Mouse (Mus musculus): ENCODE results near the gene Bsn.
A peak's percentile ranks its signal among the peaks of the same experiment; 100 is the strongest.
"Not testable (repeated sequence)": the region's sequence is repeated elsewhere in the genome, so short reads cannot be mapped to it uniquely, and the experiment has no call there.

The Bsn gene

DNA sequence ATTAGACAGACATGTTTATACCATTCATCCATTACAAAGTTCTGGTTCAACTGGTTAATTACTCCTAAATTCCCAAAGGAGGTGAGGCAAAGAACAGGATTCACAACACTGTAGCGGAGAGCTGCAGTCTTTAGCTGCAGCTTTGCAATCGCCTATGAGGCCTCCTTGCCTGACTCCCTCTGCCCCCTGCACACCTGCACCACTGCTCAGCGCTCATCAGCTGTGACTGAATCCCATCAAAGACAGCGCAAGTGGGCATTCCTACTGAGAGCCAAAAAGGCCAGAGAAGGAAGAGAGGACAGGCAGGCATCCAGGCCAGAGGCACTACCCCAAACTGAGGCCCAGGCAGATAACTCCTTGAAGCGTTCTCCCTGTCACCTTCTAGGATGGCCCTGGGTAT is 42.6 kb downstream of the Bsn start:
- DNase-seq = no peak

DNA sequence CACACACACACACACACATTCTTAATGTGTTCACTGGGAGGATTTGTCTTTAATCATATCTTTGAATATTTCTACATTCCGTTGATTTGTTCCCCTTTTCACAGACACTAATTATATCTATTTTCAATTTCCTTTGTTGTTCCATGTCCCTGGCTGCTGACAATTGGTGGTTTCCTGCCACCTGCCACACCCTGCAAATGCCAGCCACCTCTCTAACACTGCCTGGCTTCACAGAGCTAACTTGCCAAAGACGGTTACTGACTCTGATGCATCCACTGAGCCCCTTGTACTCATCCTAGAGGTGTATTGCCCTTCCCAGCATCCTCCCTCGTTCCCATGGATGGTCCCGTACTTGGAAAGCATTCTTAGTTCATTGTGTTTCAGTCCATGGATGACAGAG is 43.7 kb downstream of the Bsn start:
- peak; percentile 84 for DNase-seq

DNA sequence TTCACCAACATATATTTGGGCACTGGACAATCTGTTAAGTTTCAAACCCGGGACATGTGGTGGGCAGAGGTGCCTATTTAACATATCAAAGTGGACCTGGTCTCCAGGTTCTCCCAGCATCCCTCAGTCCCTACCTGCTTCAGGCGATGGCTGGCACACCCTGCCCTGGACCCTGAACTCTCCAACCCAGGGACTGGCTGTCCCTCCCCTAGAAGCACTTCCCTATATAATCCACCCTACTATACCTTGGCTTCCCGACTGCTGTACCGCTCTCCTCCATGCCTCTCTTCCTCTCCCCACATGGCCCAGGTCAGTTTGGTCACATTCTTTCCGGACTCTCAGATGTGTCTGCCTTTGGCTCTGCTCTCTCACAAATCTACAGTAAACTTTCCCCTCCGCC is 44.4 kb downstream of the Bsn start:
- DNase-seq = no peak

DNA sequence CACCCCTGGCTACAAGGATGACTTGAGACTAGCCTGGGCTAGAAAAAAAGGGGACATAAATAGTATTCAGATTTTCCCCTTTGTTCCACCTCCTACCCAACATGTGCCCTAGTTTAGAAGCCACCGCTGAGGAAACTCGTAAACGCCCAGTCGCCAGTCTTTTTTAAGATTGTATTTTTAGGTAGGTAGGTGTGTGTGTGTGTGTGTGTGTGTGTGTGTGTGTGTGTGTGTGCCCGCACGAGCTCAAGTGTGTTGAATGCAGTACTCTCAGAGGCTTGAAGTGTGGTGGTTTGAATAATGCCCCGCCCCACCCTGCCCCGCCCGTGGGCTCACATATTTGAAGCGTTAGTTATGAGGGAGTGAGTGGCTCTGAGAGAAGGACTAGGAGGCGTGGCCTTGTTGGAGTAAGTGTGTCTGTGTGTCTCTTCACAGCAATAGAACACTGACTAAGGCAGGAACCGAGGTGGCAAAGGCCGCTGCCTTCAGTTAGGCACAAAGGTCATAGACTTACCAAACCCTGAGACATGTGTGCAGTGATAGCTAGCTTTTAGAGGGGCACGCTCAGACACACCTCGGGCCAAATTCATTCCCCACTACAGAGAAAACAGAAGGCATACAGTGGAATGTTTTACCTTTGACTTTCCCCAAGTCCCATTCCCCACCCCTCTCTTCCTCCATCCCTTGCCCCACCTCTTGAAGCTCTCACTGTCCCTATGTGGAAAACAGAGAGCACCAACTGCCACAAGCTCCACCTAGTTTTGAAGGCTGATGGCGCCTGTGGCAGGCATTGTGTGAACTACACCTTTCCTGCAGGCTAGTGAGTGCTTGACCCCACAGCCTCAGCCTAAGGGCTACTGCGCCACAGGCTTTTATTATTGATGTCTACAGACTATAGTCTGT is 45.6 kb downstream of the Bsn start:
- DNase-seq = no peak

DNA sequence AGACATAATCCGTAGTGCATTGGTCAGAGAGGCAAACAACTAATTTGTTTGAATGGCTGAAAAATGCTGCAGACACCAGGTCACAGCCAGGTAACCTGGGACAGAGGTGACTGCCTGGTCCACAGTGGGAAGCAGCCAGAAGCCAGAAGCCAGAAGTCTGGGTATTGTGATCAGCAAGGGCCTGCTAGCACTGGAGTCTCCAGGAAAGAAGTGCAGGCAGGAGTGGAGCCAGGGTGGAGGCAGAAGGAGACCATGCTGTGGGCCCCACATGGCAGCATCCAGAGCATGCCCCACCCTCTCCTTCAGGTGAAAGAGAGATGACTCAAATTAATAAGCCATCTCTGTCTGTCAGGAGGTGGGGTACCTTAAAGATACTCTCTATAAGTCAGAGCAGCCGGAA is 46.7 kb downstream of the Bsn start:
- no peak for DNase-seq

DNA sequence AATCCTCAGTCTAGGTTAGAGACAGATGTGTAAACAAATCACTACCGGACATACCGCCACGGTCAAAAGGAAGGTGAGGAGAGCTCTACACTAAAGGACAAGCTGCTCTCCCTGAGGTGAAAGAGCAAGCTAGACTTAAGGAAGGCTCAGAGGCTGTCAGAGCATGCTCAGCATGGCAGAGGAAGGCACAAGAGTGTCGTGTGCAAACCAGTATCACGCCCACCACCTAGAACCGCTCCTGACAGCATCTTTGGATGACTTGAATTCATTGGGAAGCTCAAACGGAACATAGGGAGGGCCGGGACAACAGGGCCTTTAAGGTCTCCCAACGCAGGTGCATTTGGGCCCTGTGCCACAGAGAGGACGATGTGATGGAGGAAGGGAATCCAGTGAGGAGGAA is 48.8 kb downstream of the Bsn start:
- DNase-seq = no peak

DNA sequence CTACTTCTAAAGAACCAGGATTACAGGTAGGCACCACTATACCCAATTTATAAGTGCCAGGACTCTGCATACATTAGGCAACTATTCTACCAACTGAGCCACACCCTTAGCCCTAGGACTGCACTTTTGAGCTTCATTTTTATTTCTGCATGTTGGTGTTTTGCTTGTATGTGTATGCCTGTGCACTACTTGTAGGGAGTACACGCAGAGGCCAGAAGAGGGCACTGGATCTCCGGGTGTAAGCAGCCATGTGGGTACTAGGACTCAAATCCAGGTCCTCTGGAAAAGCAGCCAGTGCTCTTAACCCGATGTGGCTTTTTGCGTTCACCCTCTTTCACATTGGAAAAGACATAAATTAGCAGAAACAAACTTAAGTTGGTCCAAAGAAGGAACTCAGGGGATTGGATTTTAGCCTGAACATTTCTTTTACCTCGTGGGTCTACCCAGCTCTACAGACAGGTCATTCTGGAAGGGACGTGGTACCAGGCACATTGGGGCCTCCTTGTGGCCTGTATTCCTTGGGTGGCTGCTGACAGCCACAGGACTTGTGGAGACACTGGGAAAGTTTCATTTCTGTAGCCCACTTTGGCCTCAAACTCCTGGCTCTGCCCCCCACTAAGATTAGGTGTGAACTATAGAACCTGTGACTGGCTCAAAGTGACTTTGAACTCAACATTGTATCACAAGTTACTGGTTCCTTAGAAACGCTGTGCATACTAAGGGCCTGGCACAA is 50.1 kb downstream of the Bsn start:
- DNase-seq = peak; percentile 83

DNA sequence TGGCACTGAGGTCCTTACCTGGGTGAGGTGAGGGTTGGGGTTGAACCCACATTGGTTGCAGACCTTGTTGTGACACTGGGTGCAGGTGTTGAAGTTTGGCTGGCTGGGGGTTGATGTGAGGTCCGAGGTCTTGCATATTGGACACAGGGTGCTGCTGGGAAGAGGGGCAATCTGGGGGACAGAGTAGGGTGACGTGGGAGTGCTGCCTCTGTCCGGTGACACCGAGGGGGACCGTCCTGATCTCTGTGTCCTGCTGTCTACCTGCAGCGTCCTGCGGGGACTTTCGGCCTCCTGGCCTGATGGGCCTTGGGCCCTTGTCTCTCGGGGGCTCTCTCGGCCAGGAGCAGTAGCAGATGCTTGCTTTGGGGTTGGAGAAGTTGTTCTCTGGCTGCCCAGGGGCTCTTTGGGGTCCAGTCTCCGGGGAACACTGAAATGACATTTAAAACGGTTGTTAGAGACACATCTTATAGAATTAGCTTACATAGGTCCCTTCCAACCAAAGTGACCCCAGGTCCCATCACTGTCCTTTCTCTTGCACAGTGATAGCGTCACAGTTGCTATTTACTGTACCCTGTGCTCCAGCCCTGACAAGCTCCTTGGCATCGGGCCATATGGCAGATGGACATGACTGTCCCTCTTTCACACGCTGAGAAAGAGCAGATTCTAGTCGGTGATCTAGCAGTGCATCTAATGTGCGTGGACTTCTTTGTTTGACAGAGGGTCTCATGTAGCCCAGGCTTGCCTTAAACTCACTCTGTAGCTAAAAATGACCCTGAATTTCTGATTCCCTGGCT is 50.8 kb downstream of the Bsn start:
- peak; percentile 97 for DNase-seq

DNA sequence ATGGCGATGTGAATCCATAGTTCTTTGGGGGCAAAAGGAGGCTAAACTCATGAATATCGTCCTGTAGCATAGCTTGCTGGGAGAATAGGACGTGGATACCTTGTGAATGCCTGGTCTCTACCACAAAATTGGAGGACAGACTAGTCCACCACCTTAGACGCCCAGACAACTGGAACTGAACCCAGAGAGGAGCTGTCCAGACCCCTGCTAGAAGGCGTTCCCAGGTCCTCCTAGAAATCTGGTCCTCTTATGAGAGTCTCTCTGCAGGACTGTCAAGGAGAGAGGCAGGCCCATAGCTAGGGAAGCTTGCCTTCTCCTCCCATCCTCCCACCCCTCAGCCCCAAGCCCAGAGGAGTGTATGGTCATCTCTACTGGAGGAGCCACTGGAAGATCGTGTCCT is 52.1 kb downstream of the Bsn start:
- no peak for DNase-seq

DNA sequence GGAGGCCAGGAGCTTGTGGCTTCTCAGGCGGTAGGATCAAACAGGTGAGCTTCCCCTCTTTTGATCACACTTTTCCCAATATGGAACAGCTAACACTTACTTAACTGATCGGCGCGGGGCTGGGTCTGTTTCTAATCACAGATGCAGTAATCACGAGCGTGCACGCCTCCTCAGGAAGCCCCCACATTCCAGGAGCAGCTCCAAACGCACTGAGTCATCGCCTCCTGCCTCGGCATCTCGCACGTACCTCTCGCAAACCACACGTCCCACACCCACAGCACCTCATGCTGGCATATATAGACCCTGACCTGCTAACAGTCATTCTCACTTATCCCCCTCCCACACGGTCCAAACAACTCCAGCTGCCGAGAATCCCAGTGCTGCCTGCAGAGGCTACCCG is 52.7 kb downstream of the Bsn start:
- DNase-seq = no peak

DNA sequence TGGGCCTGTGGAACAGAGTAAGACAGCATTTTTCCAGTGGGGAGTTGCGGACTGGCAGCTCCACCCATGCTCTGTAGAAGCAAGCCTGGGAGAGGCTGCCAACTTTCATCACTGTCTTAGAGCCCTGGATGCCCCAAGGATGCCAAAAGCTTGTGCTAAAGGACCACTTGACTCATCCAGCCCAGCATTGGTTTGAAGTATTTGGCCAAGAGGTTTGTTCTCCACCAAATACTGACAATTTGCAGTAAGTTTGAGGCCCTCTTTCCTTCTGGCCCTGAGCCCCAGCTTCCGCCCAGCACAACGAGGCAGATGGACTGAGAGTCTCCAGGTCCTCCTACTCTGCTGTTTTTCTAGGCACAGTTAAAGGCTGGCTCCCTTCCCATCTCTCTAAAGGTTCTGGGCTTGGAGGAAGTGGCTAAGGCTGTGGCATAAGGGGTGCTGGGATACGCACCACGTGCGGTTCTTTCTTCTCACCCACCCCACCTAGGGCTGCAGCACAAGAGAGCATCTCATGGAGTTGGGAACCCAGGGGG is 53.2 kb downstream of the Bsn start:
- peak; percentile 94 for DNase-seq

DNA sequence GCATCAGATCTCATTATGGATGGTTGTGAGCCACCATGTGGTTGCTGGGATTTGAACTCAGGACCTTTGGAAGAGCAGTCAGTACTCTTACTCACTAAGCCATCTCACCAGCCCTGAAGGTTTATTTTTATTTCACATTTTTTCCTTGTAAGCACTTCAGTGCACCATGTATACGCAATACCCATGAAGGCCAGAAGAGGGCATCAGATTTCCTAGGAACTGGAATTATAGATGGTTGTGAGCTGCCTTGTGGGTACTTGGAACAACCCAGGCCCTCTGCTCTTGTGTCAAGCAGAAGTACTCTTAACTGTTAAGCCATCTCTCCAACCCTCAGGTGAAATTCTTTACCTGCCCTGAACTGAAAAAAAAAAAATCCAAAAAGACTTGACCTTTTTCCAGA is 54.0 kb downstream of the Bsn start:
- peak; percentile 86 for DNase-seq

DNA sequence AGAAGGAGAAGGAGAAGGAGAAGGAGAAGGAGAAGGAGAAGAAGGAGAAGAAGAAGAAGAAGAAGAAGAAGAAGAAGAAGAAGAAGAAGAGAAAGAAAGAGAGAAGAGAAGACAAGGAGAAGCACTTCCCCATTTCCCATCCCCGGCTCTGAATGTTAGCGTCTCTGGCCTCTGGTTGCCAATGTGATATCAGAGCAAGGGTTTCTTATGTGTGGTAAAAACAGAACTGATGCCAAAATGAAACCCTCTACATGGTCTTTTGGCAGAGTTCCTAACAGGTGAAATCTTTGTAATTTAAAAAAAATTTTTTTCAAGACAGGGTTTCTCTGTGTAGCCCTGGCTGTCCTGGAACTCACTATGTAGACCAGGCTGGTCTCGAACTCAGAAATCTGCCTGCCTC is 54.5 kb downstream of the Bsn start:
- not testable (repeated sequence) for DNase-seq

DNA sequence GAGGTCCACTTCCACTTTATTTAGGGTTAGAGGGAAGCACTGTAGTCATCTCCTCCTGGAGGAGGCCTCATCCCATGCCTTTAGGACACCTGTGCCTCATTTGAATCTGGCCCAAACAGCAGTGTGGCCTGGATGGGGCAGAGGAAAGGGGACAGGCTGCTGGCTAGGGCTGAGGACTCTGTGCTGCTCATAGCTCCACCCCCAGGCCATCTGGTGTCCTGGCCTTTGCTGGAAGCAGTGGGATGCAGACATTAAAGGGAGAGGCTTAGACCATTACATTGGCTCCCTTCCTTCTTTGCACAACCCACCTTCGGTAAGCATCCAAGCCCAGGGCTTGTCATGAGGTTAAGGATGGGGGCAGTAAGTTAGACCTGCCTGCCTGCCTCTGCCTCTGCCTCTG is 56.7 kb downstream of the Bsn start:
- DNase-seq = peak; percentile 94

DNA sequence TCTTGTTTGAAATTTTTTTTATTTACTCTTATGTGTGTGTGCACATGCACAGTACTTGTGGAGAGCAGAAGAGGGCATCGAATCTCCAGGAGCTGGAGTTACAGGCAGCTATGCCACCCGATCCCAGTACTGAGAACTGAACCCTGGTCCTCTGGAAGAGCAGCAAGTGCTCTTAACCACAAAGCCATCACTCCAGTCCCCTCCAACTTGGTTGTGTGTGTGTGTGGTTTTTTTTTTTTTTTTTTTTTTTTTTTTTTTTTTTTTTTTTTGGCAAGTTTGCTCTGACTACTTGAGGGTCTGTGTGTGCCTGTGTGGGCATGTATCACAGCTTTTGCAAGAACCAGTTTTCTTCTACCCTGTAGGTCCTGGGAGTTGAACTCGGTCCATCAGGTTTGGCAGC is 57.8 kb downstream of the Bsn start:
- no peak for DNase-seq

DNA sequence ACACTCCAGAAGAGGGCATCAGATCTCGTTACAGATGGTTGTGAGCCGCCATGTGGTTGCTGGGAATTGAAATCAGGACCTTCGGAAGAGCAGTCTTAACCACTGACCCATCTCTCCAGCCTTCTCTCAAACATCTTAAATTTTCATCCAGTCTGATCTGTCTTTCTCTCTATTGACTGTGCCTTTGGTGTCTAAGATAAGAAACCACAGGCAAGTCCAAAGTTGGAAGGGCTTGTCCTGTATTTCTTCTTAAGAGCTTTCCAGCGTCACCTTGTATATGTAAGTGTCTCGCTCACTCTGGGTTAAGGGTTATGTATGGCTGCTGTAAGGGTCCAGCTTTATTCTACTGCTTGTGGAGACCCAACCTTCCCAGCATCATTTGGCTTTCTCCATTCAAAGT is 58.7 kb downstream of the Bsn start:
- DNase-seq = no peak

DNA sequence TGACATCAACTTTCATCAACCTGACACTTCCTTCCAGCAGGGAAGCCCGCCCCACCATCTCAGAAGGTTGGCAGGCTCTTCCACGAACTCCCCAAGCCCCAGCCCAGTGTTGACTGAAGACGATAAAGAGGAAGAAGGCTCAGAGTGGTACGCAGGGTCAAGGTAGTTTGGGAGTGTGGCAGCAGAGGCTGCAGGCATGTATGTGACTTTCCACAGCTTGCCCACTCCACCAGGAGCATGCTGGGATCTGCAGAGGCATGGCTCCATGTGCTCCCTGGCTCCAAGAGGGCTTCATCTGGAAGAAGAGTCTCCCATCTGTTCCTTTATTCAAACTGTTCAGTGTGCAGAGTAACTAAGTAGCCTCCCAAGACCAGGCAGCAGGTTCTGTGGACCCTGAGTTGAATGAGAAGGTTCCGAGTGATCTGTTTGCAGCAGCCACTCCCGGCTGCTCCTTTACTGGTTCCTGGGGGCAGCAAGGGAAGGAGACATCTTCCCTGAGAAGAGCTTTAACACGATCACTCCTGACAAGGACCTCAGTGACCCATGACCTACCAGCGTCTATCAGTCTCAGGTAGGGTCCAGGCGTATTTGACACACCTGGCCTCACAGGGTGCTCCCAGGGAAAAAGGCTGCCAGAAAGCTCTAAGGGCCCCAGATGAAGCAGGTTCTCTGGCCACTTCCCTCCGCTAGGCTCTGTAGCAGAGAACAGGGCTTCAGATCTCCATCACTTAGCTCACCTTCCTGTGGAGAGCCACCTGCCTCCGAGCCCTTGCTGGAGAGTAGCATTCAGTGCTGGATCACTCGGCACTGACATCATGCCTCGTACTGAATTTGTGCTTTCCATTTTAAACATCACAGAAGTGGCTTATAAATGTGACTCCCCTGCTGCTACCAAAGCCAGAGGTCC is 60.9 kb downstream of the Bsn start:
- peak; percentile 78 for DNase-seq

DNA sequence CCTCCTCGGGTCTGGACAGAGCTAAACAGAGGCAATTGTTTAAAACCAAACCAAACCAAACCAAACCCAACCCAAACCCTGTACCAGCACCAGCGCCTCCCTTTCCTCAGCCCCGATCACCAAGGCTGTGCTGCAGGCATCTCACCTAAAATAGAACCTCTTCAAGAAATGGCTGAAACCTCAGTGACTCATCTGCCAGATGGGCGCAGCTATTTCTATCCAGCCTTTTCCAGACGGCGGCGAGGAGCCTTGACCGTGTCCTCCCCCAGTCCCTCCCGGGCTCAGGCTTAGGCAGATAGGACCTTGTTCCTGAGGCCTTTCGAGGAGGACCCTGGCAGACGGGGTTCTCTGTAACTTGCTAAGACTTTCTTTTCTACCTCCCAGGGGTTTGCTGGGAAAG is 61.9 kb downstream of the Bsn start:
- no peak for DNase-seq

DNA sequence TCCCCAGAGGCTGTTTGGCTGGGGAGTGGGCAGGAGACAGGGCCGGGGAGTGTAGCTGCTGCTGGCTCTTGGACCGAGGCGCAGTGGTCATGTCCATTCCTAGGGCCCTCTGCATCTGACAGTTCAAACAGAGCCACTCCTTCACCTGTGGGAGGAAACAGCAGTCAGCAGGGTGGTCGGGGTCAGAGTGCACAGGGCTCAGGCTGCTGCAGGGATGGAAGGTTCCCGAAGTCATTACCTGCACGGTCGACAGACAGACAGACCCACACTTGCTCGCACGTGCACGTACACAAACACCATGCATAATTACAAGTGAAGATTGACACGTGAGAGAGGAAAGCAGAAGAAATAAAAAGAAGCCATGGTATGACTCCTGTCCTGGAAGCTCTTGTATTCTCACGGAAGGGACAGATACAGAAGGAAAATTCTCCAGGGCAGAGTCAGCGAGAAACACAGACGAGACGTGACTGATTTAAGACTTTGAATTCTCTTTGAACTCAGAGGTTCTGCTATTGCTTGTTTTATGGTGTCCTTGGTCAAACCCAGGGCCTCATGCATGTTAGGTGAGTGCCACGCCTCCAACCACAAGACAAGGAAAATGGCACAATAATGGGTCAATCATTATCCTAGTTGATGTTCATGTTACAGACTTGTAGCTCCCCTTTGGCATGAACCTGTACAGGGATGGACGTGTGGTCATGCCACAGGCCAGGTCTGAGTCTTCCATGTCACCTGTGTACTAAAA is 63.6 kb downstream of the Bsn start:
- DNase-seq = no peak

DNA sequence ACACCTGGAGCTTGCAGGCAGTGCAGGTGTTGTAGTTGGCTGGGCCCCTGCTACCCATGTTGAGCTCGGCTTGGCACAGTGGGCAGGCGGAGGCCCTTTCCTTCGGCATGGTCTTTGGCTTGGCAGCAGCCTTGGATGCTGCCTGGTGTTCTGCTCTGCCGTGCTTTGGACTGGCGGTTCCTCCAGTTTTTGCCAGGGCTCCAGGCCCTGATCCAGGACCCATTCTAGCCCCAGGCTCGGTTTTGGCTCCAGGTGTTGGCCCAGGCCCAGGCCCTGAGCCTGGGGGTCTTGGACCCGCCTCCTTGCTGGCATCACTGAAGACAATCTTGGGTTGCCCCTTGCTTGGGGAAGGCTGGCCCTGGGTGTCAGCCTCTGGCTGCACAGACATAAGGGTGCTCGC is 64.5 kb downstream of the Bsn start:
- DNase-seq = no peak

DNA sequence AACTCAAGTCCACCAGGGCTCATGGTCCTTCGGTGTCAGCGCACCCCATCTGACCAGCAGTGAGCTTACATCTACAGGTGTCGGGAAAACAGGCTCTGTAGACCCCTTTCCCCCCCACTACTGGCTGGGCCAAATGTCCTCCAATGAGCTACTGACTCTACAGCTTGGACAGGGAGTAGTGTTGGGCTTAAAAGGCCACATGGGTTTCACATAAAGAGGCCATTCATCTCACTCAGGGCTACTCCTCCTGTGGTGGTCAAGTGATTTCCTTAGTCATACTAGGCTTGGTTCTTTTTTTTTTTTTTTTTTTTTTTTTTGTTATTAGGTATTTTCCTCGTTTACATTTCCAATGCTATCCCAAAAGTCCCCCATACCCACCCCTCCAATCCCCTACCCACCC is 66.3 kb downstream of the Bsn start:
- no peak for DNase-seq
